Mouse (Mus musculus) small intestine, adult 2 months (tissue): ENCODE results near the gene Fen1.

ENCODE experiments used
- CTCF ChIP-seq: fragments of 200-500 bp; IDR thresholded peaks from 2 replicates; pipeline ENCODE4 v1.5.1; 2012; ENCODE audit warnings: low read depth, mild to moderate bottlenecking, control low read depth, inconsistent platforms, low read length, moderate library complexity, mixed read lengths; ENCODE audit not compliant: insufficient replicate concordance, insufficient read length; ENCODE audit errors: extremely low read depth
- POLR2A ChIP-seq: fragments of 200-500 bp; IDR thresholded peaks from 2 replicates; pipeline ENCODE4 v1.6.1; 2012; ENCODE audit warnings: low read depth, mild to moderate bottlenecking, control low read depth, inconsistent platforms, low read length, moderate library complexity

GRCm38 (mm10) chr19:10174956-10175355 is 29.0 kb downstream of the Fen1 start:
- no peak for TF ChIP-seq POLR2A
- TF ChIP-seq CTCF, result no peak
